Mouse (Mus musculus) midbrain, embryonic 16.5 days (tissue): ENCODE results near the gene Cdk12. TPM values are rescaled to one million over a fixed set of nuclear protein-coding genes. Genes with fewer than 3 reads are reported as not detected.

Experiments
- microRNA-seq: library from miRNA; unstranded; fragments of <30 nt; microRNA quantifications from one replicate; pipeline ENCODE4, GENCODE M21; 2017
- polyA plus RNA-seq: library from polyadenylated mRNA; unstranded; fragments of >200 nt; fragmentation: Nextera tagmentation; extraction: Ambion mirVana; gene quantifications from 2 replicates; pipeline ENCODE4 v1.2.1, GENCODE M21; 2015

Gene Cdk12
- polyA plus RNA-seq, 1 experiment from 2014 or later: 6.9 TPM

Small RNA genes within 50 kb of the gene (microRNA-seq; reads per million reads assigned to microRNA genes)
- not detected for gene Gm27399
- not detected for gene Mir5119

Other genes starting within 250 kb of the Cdk12 start
- gene Plxdc1, start 216.6 kb upstream of the Cdk12 start, polyA plus RNA-seq: 2.7 and 3.1 TPM in 2 replicates
- gene Arl5c, start 206.9 kb upstream of the Cdk12 start, polyA plus RNA-seq: 6.3 and 8.4 TPM in 2 replicates
- gene Cacnb1, start 180.0 kb upstream of the Cdk12 start, polyA plus RNA-seq: 73.2 and 77.6 TPM in 2 replicates
- gene Rpl19, start 176.3 kb upstream of the Cdk12 start, polyA plus RNA-seq: 583 and 598 TPM in 2 replicates
- 2.6 and 4.0 TPM in 2 replicates for gene Stac2, start 149.6 kb upstream of the Cdk12 start, polyA plus RNA-seq
- gene Fbxl20, start 52.7 kb upstream of the Cdk12 start, polyA plus RNA-seq: 25.5 and 30.7 TPM in 2 replicates
- 53.0 and 62.5 TPM in 2 replicates for gene Med1, start 9.8 kb upstream of the Cdk12 start, polyA plus RNA-seq
- gene Neurod2, start 126.6 kb downstream of the Cdk12 start, polyA plus RNA-seq: 4.5 and 5.6 TPM in 2 replicates
- gene Ppp1r1b, start 145.3 kb downstream of the Cdk12 start, polyA plus RNA-seq: 2.4 and 2.9 TPM in 2 replicates
- 32.9 and 37.0 TPM in 2 replicates for gene Stard3, start 155.3 kb downstream of the Cdk12 start, polyA plus RNA-seq
- gene Tcap, start 180.8 kb downstream of the Cdk12 start, polyA plus RNA-seq: 0.22 TPM in 1 of 2 replicates, not detected in the other
- gene Pnmt, start 183.4 kb downstream of the Cdk12 start, polyA plus RNA-seq: 1.5 and 1.7 TPM in 2 replicates
- gene Pgap3, start 197.4 kb downstream of the Cdk12 start, polyA plus RNA-seq: 7.4 and 8.6 TPM in 2 replicates
- 5.2 and 5.7 TPM in 2 replicates for gene Erbb2, start 209.4 kb downstream of the Cdk12 start, polyA plus RNA-seq
- 252 TPM in 2 replicates for gene Mien1, start 235.9 kb downstream of the Cdk12 start, polyA plus RNA-seq
- gene Grb7, start 243.3 kb downstream of the Cdk12 start, polyA plus RNA-seq: 0.42 and 0.82 TPM in 2 replicates